Mouse (Mus musculus): ENCODE results near the gene Pdxk.

Pdxk gene

GRCm38 (mm10) chr10:78458348-78459111 is 6.2 kb downstream of the Pdxk start:
- DNase-seq (ENCODE audit: low spot score in 2 of 2), result no peak

- peak; percentile 68 to 81 for DNase-seq (ENCODE audit: low spot score in 2 of 2)
These were observed 7.1 kb downstream of the Pdxk start for GRCm38 (mm10) chr10:78457495-78458347.

DNA sequence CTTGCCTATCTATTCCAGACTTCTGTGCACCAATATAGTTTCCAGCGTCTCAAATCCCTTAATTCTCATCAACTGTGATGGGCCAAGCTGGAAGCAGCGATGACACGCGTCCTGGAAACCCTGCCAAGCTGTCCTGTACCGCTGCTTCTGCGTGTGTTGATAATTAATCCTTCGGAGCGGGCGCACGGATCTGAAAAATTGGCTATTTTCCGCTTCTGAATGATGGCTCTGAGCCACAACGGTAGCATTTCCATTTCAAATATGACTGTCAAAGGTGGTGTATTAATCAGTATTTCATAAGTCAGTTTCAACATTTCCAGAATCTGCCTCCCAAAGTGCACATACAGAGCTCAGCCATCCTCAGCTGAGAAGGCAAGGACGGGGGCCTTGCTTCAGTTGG is 8.1 kb downstream of the Pdxk start:
- no peak for DNase-seq (ENCODE audit: low spot score in 2 of 2)

DNA sequence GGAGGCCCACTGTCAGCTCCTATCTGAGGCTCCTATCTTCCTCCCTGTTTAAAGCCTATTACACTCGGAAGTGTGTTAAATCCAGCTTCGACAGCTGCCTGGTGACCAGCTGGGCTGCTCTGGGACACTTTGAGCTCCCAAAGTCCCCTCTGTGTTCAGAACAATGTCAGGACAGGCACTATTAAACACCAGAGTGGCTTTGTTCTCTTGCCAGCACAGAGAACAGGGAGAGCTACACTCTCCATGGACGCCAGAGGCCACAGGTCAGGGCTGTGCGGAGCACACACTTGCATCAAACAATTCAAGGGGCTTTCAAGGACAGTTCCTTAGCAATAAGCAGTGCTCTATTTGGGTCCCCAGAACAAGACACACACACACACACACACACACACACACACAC is 12.1 kb downstream of the Pdxk start:
- no peak for DNase-seq (ENCODE audit: low spot score in 2 of 2)

DNA sequence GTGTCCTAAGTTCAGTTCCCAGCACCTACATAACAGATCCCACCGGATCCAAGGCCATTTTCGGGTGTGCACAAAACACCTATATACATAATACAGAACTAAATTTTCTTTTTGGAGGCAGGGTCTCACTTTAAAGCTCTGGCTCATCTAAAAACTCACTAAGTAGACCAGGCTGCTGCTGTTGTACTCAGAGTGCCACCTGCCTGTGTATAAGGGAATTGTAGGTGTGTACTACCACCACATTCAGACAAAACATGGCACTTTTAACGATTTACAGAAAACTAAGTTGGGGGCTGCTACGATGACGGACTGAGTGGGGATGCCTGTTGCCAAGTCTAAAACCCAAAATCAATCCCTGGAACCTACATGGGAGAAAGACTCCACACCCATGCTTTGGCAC is 14.0 kb downstream of the Pdxk start:
- no peak for DNase-seq (ENCODE audit: low spot score in 2 of 2)

DNA sequence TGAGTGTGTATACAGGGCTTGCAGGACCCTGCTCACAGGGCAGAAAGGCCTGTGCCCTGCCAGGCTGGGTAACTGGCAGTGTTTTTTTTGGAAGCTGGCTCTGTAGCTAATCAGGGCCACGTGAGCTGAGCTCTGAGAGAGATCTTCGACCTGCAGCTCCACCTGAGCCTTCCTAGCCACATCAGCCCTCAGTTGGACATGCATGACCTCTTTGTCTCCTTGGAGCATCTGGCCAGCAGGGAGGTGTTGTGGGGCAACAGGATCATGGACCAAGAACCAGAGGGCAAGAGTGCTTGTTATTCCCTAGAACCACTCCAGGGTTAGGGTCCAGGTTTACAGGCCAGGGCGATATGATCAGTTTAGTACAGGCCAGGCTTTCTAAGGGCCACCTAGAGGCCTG is 17.4 kb downstream of the Pdxk start:
- no peak for DNase-seq (ENCODE audit: low spot score in 2 of 2)

GRCm38 (mm10) chr10:78446195-78446594 is 18.6 kb downstream of the Pdxk start:
- no peak for DNase-seq (ENCODE audit: low spot score in 2 of 2)

DNA sequence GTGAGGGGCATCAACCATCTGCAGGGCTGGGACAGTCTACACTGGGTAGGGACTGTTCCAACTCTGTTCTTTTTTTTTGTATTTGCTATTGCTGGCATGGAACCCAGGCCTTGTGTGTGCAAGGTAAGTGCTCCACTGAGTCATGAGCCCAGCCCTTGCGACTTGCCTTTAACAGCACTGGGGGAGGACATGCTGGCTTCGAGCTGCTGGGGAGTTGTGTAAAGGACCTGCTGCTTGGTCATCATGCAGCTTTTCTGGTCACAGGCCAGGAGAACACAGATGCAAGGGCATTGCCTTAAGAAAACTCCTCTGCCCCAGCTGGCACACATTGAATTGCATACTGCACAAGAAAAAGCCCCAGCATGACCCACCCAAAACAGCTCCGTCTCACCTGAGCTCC is 22.5 kb downstream of the Pdxk start:
- DNase-seq (ENCODE audit: low spot score in 2 of 2), result no peak

DNA sequence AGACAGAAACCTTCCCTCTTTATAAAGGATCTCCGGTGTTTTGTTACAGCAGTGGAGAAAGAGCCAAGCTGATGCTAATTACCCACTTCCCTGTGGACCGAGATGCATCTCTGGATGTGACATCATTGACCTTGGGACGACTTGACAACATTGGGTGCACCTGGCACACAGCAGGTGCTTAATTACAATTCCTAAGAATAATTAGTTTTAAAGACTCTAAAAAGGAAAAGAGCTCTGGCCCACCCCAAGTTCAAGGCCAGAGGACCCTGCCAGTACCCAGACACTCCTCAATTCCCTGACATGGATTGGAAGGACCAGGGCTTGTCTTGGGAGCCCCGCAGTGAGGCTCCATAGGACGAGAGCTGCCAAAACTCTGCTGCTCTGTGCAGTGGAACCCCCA is 23.2 kb downstream of the Pdxk start:
- DNase-seq (ENCODE audit: low spot score in 2 of 2), result no peak

DNA sequence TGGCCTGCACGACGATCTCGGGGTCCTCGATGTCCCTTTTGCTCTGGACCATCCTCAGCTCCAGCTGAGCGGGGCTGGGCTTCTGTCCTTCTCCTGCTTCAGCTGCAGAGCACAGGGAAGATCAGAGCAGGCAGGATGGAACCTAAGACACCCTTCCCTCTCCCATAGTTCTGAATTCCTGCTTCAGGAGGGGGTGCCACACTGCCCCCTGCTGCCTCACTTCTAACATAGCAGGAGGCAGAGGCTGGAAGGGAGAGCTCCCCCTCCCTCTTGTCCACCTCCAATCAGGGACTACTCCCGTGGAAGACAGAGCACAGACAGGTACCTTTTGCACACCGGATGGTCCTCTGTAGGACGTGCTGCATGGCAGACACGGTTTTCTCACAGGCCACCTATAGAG is 24.0 kb downstream of the Pdxk start:
- DNase-seq (ENCODE audit: low spot score in 2 of 2), result no peak

GRCm38 (mm10) chr10:78439990-78440389 is 24.8 kb downstream of the Pdxk start:
- no peak for DNase-seq (ENCODE audit: low spot score in 2 of 2)

GRCm38 (mm10) chr10:78439550-78439949 is 25.2 kb downstream of the Pdxk start:
- no peak for DNase-seq (ENCODE audit: low spot score in 2 of 2)

GRCm38 (mm10) chr10:78438094-78438493 is 26.7 kb downstream of the Pdxk start:
- peak; percentile 83 to 96 for DNase-seq (ENCODE audit: low spot score in 2 of 2)

- no peak for DNase-seq (ENCODE audit: low spot score in 2 of 2)
These were observed 31.9 kb downstream of the Pdxk start for GRCm38 (mm10) chr10:78432853-78433252.

DNA sequence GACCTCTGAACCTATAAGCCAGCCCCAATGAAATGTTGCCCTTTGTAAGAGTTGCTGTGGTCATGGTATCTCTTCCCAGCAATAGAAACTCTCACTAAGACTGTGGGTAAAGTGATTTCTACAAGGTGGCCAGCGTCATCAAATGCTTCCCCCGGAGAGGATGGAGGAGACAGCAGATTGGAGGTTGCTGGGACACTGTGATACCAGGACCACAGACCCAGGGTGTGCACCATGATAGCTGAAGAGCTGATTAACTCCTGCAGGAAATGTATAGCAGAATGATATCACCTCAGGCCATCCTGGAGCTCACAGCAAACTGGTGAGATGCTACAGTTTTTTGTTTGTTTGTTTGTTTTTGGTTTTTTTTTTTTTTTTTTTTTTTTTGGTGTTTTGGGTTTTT is 35.0 kb downstream of the Pdxk start:
- no peak for DNase-seq (ENCODE audit: low spot score in 2 of 2)

- no peak for DNase-seq (ENCODE audit: low spot score in 2 of 2)
These were observed 35.6 kb downstream of the Pdxk start for GRCm38 (mm10) chr10:78429180-78429579.

- no peak for DNase-seq (ENCODE audit: low spot score in 2 of 2)
These were observed 36.7 kb downstream of the Pdxk start for GRCm38 (mm10) chr10:78428070-78428469.

DNA sequence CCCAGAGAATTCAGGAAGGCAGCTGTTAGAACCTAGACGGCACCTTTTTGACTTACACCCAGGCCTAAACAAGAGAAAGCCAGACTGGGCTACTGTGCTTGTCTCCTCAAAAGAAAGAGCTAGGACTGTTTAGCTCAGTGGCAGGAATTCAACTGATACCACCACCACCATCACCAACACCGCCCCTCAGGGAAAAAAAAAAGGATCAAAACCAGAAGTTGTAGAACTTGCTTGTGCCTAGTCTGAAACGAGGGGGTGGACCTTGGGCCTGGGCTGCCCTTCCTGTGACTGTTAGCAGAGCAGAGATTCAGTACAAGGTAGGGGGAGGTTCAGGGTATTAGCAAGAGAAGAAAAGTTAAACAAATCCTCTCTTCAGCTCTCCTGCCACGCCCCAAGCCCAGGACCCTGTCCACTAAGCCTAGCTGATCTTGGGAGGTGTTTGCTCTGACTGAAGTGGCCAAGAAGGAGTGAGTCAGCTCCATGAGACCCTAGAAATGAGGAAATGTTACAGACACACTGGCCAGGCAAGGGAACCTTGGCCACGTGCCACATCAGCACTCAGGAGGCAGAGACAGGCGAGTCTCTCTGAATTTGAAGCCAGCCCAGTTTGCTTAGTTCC is 38.5 kb downstream of the Pdxk start:
- DNase-seq (ENCODE audit: low spot score in 2 of 2), result no peak

GRCm38 (mm10) chr10:78425181-78426041 is 39.4 kb downstream of the Pdxk start, which contains the start of gene Cstb:
Gene Cstb, plus strand, starts transcription at chr10:78425669.
- DNase-seq (ENCODE audit: low spot score in 2 of 2), result peak; percentile 78 to 90

- DNase-seq (ENCODE audit: low spot score in 2 of 2), result no peak
These were observed 42.2 kb downstream of the Pdxk start for GRCm38 (mm10) chr10:78422614-78423013.

DNA sequence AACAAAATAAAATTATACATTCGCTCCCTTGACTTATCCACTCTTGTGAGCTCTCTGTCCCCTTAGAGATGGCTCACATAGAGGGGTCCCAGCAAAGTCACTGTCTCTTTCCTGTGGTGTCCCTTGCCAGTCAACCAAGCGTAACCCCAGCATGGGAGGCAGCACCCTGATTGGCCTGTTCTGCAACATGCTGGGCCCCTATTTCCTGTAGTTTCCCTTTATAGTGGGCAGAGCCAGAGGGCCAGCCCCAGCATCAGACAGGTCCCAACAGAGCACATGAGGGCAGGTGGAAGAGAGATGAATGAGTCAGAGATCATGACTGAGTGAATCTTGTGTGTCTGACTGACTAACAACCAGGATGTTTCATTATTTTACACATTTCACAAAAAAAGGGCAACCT is 43.8 kb downstream of the Pdxk start:
- no peak for DNase-seq (ENCODE audit: low spot score in 2 of 2)

DNA sequence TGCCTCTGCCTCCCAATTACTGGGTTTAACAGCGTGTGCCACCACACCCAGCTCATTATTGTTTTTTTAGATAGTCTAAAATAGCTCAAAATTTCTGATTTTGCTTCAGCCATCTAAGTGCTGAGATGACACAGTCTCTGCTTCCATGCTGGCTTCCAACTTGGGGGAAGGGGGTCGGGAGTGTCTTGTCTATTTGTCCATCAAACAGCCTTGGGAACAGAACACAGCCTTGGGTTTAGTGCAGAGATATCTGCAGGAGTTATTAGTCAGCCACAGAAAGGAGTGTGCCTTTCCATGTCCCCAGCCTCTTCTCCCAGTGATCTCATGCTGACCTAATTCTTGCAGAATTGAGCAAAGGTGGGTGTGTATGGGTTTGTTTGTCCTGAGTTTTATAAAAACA is 46.0 kb downstream of the Pdxk start:
- no peak for DNase-seq (ENCODE audit: low spot score in 2 of 2)
